Comparison of ENCODE assay signal across 11 mouse cellular contexts in genomic region chr6:84353425-84354220, GRCm38 (mm10).
DNase-seq lines count a peak whose midpoint lies in the region.
"Had no signal": no experiment of that assay in that cellular context is flagged by ENCODE, and none has a peak within 500 bp of the region (broad histone marks: within the 10 kb centered on the region; RNA-seq: fewer than 3 reads in every experiment).

No protein-coding gene starts in this region.

- DNase-seq in heart, adult 11 months = peak; percentile 95
- DNase-seq in heart, postnatal 4 days = no peak
- peak; percentile 75 for DNase-seq in NIH3T3 (ENCODE audit: low read depth)
- peak; percentile 62 for DNase-seq in gastrocnemius, postnatal 25 days
- DNase-seq in lung, postnatal 25 days (ENCODE audit: low spot score) = peak; percentile 31
- no peak for DNase-seq in thymus, postnatal 0 days (ENCODE audit: low spot score)
- DNase-seq in right cerebral cortex, postnatal 14 days = no peak
- DNase-seq: cerebellum, postnatal 10 days; embryo, embryonic 11 days; kidney, postnatal 10 days; midbrain, embryonic 14.5 days had no signal

Comparison
In these comparisons a context has a peak if more than half of its experiments do, and no peak if none do; other contexts are left out.
1. DNase-seq: peak in heart, adult 11 months (single experiment), NIH3T3 (single experiment), gastrocnemius, postnatal 25 days (single experiment) and lung, postnatal 25 days (single experiment); none in heart, postnatal 4 days (single experiment), thymus, postnatal 0 days (single experiment) and right cerebral cortex, postnatal 14 days (single experiment).